Mouse (Mus musculus) ES-CJ7 (cell line): ENCODE data around the gene Lao1.

Experiments
- DNase-seq: peaks from one replicate; pipeline ENCODE4 v3.0.0; 2011; ENCODE audit warnings: low read depth, low spot score

Lao1 gene

GRCm38 (mm10) chr4:119014997-119015396, 53.6 kb downstream of the Lao1 start:
- DNase-seq: no peak

GRCm38 (mm10) chr4:119015557-119015956, 54.2 kb downstream of the Lao1 start:
- DNase-seq: peak; percentile 62

- no peak for DNase-seq
These were observed 55.7 kb downstream of the Lao1 start for GRCm38 (mm10) chr4:119017078-119017477.
